Mouse (Mus musculus) midbrain, embryonic 16.5 days (tissue): Measurements from ENCODE around the gene Prkch. TPM values are rescaled to one million over a fixed set of nuclear protein-coding genes. Genes with fewer than 3 reads are reported as not detected.

Experiments used
- ATAC-seq: fragments of 200-750 bp; cut with Nextera tagmentation; 2 replicates; pipeline ENCODE4 v1.8.0; 2017; ENCODE audit warnings: moderate TSS enrichment
- H3K27ac ChIP-seq: fragments of 300-500 bp; sonication (generic); 2 replicates; pipeline ENCODE4 v1.5.1; 2014; ENCODE audit warnings: mild to moderate bottlenecking, low read length, mixed read lengths
- H3K27me3 ChIP-seq: fragments of 300-500 bp; sonication (generic); 2 replicates; pipeline ENCODE4 v1.6.1; 2014; ENCODE audit warnings: low read depth, low read length, mixed read lengths; ENCODE audit not compliant: control insufficient read depth, insufficient read depth
- H3K36me3 ChIP-seq: fragments of 300-500 bp; sonication (generic); 2 replicates; pipeline ENCODE4 v1.6.1; 2014; ENCODE audit warnings: mild to moderate bottlenecking, low read length, moderate library complexity, mixed read lengths; ENCODE audit not compliant: control insufficient read depth, insufficient read depth
- H3K4me1 ChIP-seq: fragments of 300-500 bp; sonication (generic); 2 replicates; pipeline ENCODE4 v1.6.1; 2014; ENCODE audit warnings: mild to moderate bottlenecking, low read length, mixed read lengths; ENCODE audit not compliant: control insufficient read depth, insufficient read depth
- H3K4me2 ChIP-seq: fragments of 300-500 bp; sonication (generic); 2 replicates; pipeline ENCODE4 v1.6.1; 2014; ENCODE audit warnings: mild to moderate bottlenecking, low read length, mixed read lengths
- H3K4me3 ChIP-seq: fragments of 300-500 bp; sonication (generic); 2 replicates; pipeline ENCODE4 v1.5.1; 2014; ENCODE audit warnings: low read depth, mild to moderate bottlenecking, low read length, moderate library complexity, mixed read lengths
- H3K9ac ChIP-seq: fragments of 300-500 bp; sonication (generic); 2 replicates; pipeline ENCODE4 v1.6.1; 2014; ENCODE audit warnings: low read depth, low read length, mixed read lengths
- H3K9me3 ChIP-seq: fragments of 300-500 bp; sonication (generic); replicated peaks from 2 replicates; pipeline ENCODE4 v1.6.1; 2014; ENCODE audit warnings: mild to moderate bottlenecking, low read length, mixed read lengths; ENCODE audit not compliant: control insufficient read depth, poor library complexity, severe bottlenecking
- WGBS: fragments of 180-500 bp; shearing (Covaris S2); extraction: QIAGEN DNeasy Blood & Tissue Kit; methylation state at CpG from one replicate; pipeline ENCODE4 v1.1.7; 2014; 5-methylcytosine and 5-hydroxymethylcytosine counted together
- polyA plus RNA-seq: library from polyadenylated mRNA; unstranded; fragments of >200 nt; fragmentation: Nextera tagmentation; extraction: Ambion mirVana; gene quantifications from 2 replicates; pipeline ENCODE4 v1.2.1, GENCODE M21; 2015

Gene Prkch
- polyA plus RNA-seq, 1 experiment from 2014 or later, result 10.4 TPM

- Histone ChIP-seq H3K27me3 (peaks cover 3% of the 10 kb centered on the region; the same call in 1 of the 2 replicates), H3K4me2 (no peak overlapping the region), H3K27ac (no peak overlapping the region), H3K4me1 (peaks cover 6% of the 10 kb centered on the region; the same call in 1 of the 2 replicates), H3K9me3 (no peaks in the 10 kb centered on the region), H3K4me3 (no peak overlapping the region), H3K36me3 (no peaks in the 10 kb centered on the region), H3K9ac (no peak overlapping the region)
- WGBS, result 73% methylated on average over 15 of the region's 15 CpGs
- ATAC-seq, result no peak
Observed at GRCm38 (mm10) chr12:73590627-73591276, 6.2 kb downstream of the Prkch start.

GRCm38 (mm10) chr12:73591625-73592024 is 7.0 kb downstream of the Prkch start:
- Histone ChIP-seq H3K4me2 (no peak overlapping the region), H3K4me1 (no peaks in the 10 kb centered on the region), H3K9me3 (no peaks in the 10 kb centered on the region), H3K9ac (no peak overlapping the region), H3K4me3 (no peak overlapping the region), H3K27me3 (no peaks in the 10 kb centered on the region; the same call in 1 of the 2 replicates), H3K27ac (no peak overlapping the region), H3K36me3 (no peaks in the 10 kb centered on the region)
- 85% methylated on average over 7 of the region's 11 CpGs for WGBS
- ATAC-seq, result no peak

GRCm38 (mm10) chr12:73593021-73593798 is 8.6 kb downstream of the Prkch start:
- 92% methylated on average over 12 of the region's 12 CpGs for WGBS
- Histone ChIP-seq H3K4me2 (no peak overlapping the region), H3K9ac (no peak overlapping the region), H3K36me3 (no peaks in the 10 kb centered on the region), H3K9me3 (no peaks in the 10 kb centered on the region), H3K27me3 (no peaks in the 10 kb centered on the region), H3K4me3 (no peak overlapping the region), H3K4me1 (no peaks in the 10 kb centered on the region), H3K27ac (no peak overlapping the region)
- ATAC-seq, result no peak

DNA sequence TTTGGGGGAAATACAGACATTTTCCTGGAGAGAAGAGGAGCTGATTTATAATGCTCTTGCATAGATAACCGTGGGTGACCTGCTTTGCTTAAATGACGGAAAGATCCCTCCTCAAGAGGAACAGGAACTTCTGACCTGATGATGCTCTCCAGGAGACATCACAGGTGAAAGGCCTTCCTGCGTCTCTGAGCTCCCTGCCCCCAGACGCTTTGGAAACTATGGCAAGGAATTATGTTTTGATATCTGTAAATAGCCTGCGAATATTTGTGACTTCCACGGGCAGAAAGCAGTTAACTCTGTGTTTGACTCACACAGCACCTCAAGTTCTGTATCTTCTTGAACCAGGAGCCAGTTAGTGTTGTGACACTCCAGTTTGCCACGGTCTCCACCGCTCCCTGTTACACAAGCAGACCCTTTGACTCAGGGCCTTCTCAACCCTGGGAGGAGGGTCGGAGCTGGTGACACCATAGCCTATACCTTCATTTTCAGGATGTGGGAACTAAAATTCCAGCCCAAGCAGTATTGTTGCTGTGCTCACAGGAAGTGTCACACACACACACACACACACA is 9.7 kb downstream of the Prkch start:
- Histone ChIP-seq H3K4me2 (no peak overlapping the region), H3K27me3 (no peaks in the 10 kb centered on the region), H3K9me3 (no peaks in the 10 kb centered on the region), H3K9ac (no peak overlapping the region), H3K27ac (no peak overlapping the region), H3K4me1 (no peaks in the 10 kb centered on the region), H3K4me3 (no peak overlapping the region), H3K36me3 (no peaks in the 10 kb centered on the region)
- no peak for ATAC-seq
- WGBS, result 91% methylated on average over 9 of the region's 9 CpGs

DNA sequence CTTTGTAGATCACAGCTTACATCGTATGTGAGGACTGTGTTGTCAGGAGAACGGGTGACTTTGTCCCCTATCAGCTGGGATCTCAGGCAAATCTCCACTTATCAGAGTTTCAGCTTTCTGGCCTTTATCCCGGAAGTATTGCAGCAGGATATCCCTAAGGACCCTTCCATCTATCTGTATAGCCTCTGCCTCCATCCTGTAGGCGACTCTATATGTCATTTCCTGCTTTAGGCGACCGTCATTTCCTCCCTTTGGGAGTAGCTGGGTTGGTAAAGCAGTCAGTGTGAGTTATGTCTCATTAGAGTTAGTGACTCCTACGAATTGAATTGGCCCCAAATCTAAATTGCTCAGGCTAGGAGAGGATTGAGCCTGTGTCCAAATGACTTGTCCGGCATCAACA is 10.6 kb downstream of the Prkch start:
- no peak overlapping the region for H3K4me3 ChIP-seq
- no peaks in the 10 kb centered on the region for H3K4me1 ChIP-seq
- WGBS, result 86% methylated on average over 8 of the region's 8 CpGs
- no peak overlapping the region for H3K27ac ChIP-seq
- H3K9ac ChIP-seq, result no peak overlapping the region
- ATAC-seq, result no peak
- no peak overlapping the region for H3K4me2 ChIP-seq
- H3K27me3 ChIP-seq, result no peaks in the 10 kb centered on the region
- no peaks in the 10 kb centered on the region for H3K9me3 ChIP-seq
- no peaks in the 10 kb centered on the region for H3K36me3 ChIP-seq

GRCm38 (mm10) chr12:73598241-73598640 is 13.6 kb downstream of the Prkch start:
- H3K9me3 ChIP-seq, result no peaks in the 10 kb centered on the region
- 68% methylated on average over 6 of the region's 6 CpGs for WGBS
- no peak overlapping the region for H3K4me3 ChIP-seq
- no peak overlapping the region for H3K4me2 ChIP-seq
- no peaks in the 10 kb centered on the region for H3K4me1 ChIP-seq
- ATAC-seq, result no peak
- H3K9ac ChIP-seq, result no peak overlapping the region
- no peaks in the 10 kb centered on the region for H3K36me3 ChIP-seq
- H3K27me3 ChIP-seq, result no peaks in the 10 kb centered on the region
- H3K27ac ChIP-seq, result no peak overlapping the region

- Histone ChIP-seq H3K27me3 (no peaks in the 10 kb centered on the region), H3K9ac (no peak overlapping the region), H3K4me3 (no peak overlapping the region), H3K36me3 (no peaks in the 10 kb centered on the region), H3K4me2 (no peak overlapping the region), H3K27ac (no peak overlapping the region), H3K9me3 (no peaks in the 10 kb centered on the region), H3K4me1 (no peaks in the 10 kb centered on the region)
- 41% methylated on average over 4 of the region's 4 CpGs for WGBS
- no peak for ATAC-seq
Observed at GRCm38 (mm10) chr12:73600457-73600856, 15.9 kb downstream of the Prkch start.

DNA sequence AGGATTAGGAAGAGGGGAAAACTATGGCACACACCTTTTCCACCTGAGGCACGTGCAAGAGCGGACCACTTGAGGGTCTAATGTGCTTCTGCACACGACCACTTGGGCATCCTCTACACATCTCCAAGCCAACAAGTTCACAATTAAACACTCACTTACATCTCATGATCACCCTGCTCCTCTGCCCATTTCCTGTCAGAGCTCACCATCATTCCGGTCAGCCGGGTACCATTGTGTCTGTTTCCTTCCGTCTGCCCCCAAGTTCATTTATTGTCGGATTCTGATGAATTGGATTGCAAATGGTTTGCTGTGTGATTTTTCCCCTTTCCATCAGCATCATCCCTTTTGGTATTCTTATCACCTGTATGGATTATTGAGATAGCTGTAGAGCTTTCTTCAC is 18.4 kb downstream of the Prkch start:
- Histone ChIP-seq H3K4me2 (no peak overlapping the region), H3K36me3 (no peaks in the 10 kb centered on the region), H3K9ac (no peak overlapping the region), H3K27me3 (no peaks in the 10 kb centered on the region), H3K27ac (no peak overlapping the region), H3K9me3 (no peaks in the 10 kb centered on the region), H3K4me1 (peaks cover 4% of the 10 kb centered on the region; the same call in 1 of the 2 replicates), H3K4me3 (no peak overlapping the region)
- ATAC-seq, result no peak
- 87% methylated on average over 7 of the region's 7 CpGs for WGBS

GRCm38 (mm10) chr12:73603653-73604052 is 19.1 kb downstream of the Prkch start:
- no peak overlapping the region for H3K27ac ChIP-seq
- H3K4me3 ChIP-seq, result no peak overlapping the region
- no peak for ATAC-seq
- 93% methylated on average over 6 of the region's 6 CpGs for WGBS
- no peaks in the 10 kb centered on the region for H3K9me3 ChIP-seq
- no peaks in the 10 kb centered on the region for H3K27me3 ChIP-seq
- H3K9ac ChIP-seq, result no peak overlapping the region
- H3K4me2 ChIP-seq, result no peak overlapping the region
- H3K4me1 ChIP-seq, result peaks cover 4% of the 10 kb centered on the region; the same call in 1 of the 2 replicates
- H3K36me3 ChIP-seq, result no peaks in the 10 kb centered on the region
